Mouse (Mus musculus) ovary, postnatal 36 days (tissue): ENCODE data around the gene Ly6g6d.
"Not testable (repeated sequence)": the region's sequence is repeated elsewhere in the genome, so short reads cannot be mapped to it uniquely, and the experiment has no call there.

Source experiments
- DNase-seq: peaks from one replicate; pipeline ENCODE4 v3.0.0; 2022; ENCODE audit warnings: low spot score, mixed read lengths

The Ly6g6d gene

GRCm38 (mm10) chr17:35077786-35078233 lies at the start of gene Ly6g6d:
TSS of gene Ly6g6d (minus strand) at chr17:35078065.
- peak; percentile 61 for DNase-seq

- no peak for DNase-seq
These were observed 49.2 kb upstream of the Ly6g6d start for GRCm38 (mm10) chr17:35127017-35127416.

GRCm38 (mm10) chr17:35126206-35126611 lies 48.3 kb upstream of the Ly6g6d start, which contains the start of gene D17H6S53E:
TSS of gene D17H6S53E (plus strand) at chr17:35126373.
- DNase-seq, result peak; percentile 81

GRCm38 (mm10) chr17:35125578-35125977 lies 47.7 kb upstream of the Ly6g6d start:
- DNase-seq, result no peak

GRCm38 (mm10) chr17:35125081-35125480 lies 47.2 kb upstream of the Ly6g6d start:
- DNase-seq, result no peak

- DNase-seq, result not testable (repeated sequence)
These were observed 46.5 kb upstream of the Ly6g6d start for GRCm38 (mm10) chr17:35124261-35124896.

GRCm38 (mm10) chr17:35123287-35123686 lies 45.4 kb upstream of the Ly6g6d start:
- not testable (repeated sequence) for DNase-seq

- DNase-seq, result no peak
These were observed 44.0 kb upstream of the Ly6g6d start, which contains the start of gene Csnk2b for GRCm38 (mm10) chr17:35121871-35122303. TSS of gene Csnk2b (minus strand) at chr17:35122053.

GRCm38 (mm10) chr17:35121143-35121799 lies 43.4 kb upstream of the Ly6g6d start, which contains the start of gene Gpank1:
TSS of gene Gpank1 (plus strand) at chr17:35121455.
- DNase-seq, result peak; percentile 97

- DNase-seq, result no peak
These were observed 42.9 kb upstream of the Ly6g6d start for GRCm38 (mm10) chr17:35120745-35121142.

- no peak for DNase-seq
These were observed 37.5 kb upstream of the Ly6g6d start, which contains the start of gene Ly6g5b for GRCm38 (mm10) chr17:35115046-35116019. TSS of gene Ly6g5b (minus strand) at chr17:35115428.

GRCm38 (mm10) chr17:35111774-35112173 lies 33.9 kb upstream of the Ly6g6d start:
- no peak for DNase-seq

- no peak for DNase-seq
These were observed 30.2 kb upstream of the Ly6g6d start, which contains the start of gene Ly6g5c for GRCm38 (mm10) chr17:35108097-35108496. TSS of gene Ly6g5c (plus strand) at chr17:35108279.

GRCm38 (mm10) chr17:35106522-35106921 lies 28.7 kb upstream of the Ly6g6d start:
- DNase-seq, result no peak

- DNase-seq, result peak; percentile 50
These were observed 28.0 kb upstream of the Ly6g6d start for GRCm38 (mm10) chr17:35105740-35106389.

GRCm38 (mm10) chr17:35104754-35105153 lies 26.9 kb upstream of the Ly6g6d start:
- no peak for DNase-seq

GRCm38 (mm10) chr17:35104079-35104478 lies 26.2 kb upstream of the Ly6g6d start:
- no peak for DNase-seq

GRCm38 (mm10) chr17:35103221-35103690 lies 25.4 kb upstream of the Ly6g6d start:
- no peak for DNase-seq

- no peak for DNase-seq
These were observed 24.4 kb upstream of the Ly6g6d start for GRCm38 (mm10) chr17:35102299-35102698.

GRCm38 (mm10) chr17:35101161-35101560 lies 23.3 kb upstream of the Ly6g6d start:
- no peak for DNase-seq

GRCm38 (mm10) chr17:35100196-35100765 lies 22.4 kb upstream of the Ly6g6d start:
- DNase-seq, result no peak
